In the genomic region with DNA sequence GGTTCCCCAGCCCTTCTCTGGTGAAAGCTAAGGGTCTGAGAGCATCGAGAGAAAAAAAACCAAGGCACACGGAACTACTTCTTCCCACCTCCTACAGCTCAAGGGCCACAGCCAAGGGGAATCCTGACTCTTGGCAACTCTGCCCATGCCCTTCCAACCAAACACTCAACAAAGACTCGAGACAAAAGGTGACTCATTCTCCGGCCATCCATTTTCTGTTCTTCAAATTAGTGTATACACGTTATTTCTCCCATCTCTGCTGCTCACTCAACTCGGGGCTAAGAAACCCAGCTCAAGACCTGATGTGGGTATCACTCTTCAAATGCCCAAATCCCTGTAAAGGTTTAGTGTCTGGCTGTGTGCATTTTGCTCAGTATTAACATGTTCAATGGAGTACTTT, we compare ENCODE assay signal across 19 mouse cellular contexts.
DNase-seq lines count a peak whose midpoint lies in the region; ATAC-seq lines count a peak whose summit lies in the region.
"Had no signal": no experiment of that assay in that cellular context is flagged by ENCODE, and none has a peak within 500 bp of the region (broad histone marks: within the 10 kb centered on the region; RNA-seq: fewer than 3 reads in every experiment).

No protein-coding gene starts in this region.

- no peaks in the 10 kb centered on the region for H3K36me3 ChIP-seq in neural tube, embryonic 11.5 days (ENCODE audit: control insufficient read depth, insufficient read depth, low read length)
- H3K36me3 ChIP-seq in hindbrain, embryonic 15.5 days, result no peaks in the 10 kb centered on the region
- H3K36me3 ChIP-seq in midbrain, embryonic 13.5 days, result no peaks in the 10 kb centered on the region
- H3K36me3 ChIP-seq: embryonic facial prominence, embryonic 15.5 days; stomach, embryonic 15.5 days had no signal

- no peak overlapping the region for H3K4me2 ChIP-seq in neural tube, embryonic 11.5 days (ENCODE audit: low read depth)
- H3K4me2 ChIP-seq in hindbrain, embryonic 15.5 days, result no peak overlapping the region
- H3K4me2 ChIP-seq in midbrain, embryonic 13.5 days (replicated peaks), result no peak overlapping the region
- H3K4me2 ChIP-seq: embryonic facial prominence, embryonic 15.5 days; heart, embryonic 11.5 days; stomach, embryonic 15.5 days had no signal

- ATAC-seq in neural tube, embryonic 11.5 days (ENCODE audit: insufficient read depth, low FRiP score, low TSS enrichment), result no peak
- no peak for ATAC-seq in hindbrain, embryonic 15.5 days (ENCODE audit: low FRiP score, low read depth)
- no peak for ATAC-seq in midbrain, embryonic 13.5 days
- ATAC-seq: intestine, postnatal 0 days had no signal

- H3K27ac ChIP-seq in neural tube, embryonic 11.5 days (ENCODE audit: low read depth, low read length), result peak overlapping the region; percentile 39; the same call in 1 of the 2 replicates
- H3K27ac ChIP-seq in hindbrain, embryonic 15.5 days (replicated peaks), result peak overlapping the region; percentile 58
- H3K27ac ChIP-seq in midbrain, embryonic 13.5 days, result peak overlapping the region; percentile 86
- H3K27ac ChIP-seq: stomach, embryonic 15.5 days had no signal

- no peak for DNase-seq in neural tube, embryonic 11.5 days (ENCODE audit: low spot score)
- DNase-seq in neural tube, embryonic 10.5 days (ENCODE audit: extremely low spot score, low spot score), result no peak
- DNase-seq in cerebellum, adult 9-10 months, result no peak
- DNase-seq in c-Kit-positive CD71-positive TER-119-positive erythroid progenitor cells, embryonic 14.5 days (ENCODE audit: low spot score), result no peak
- no peak for DNase-seq in frontal cortex, postnatal 10 days (ENCODE audit: low spot score in 2 of 2)
- DNase-seq: B cell, adult 2 months; cerebellum, adult 11-12 months; gastrocnemius, postnatal 36 days; heart, postnatal 36 days; kidney, postnatal 14 days; right cerebral cortex, adult 18-20 months; spleen, adult 18-20 months; thymus, postnatal 14 days had no signal

- no peaks in the 10 kb centered on the region for H3K9me3 ChIP-seq in neural tube, embryonic 11.5 days (ENCODE audit: control insufficient read depth, low read length)
- no peaks in the 10 kb centered on the region for H3K9me3 ChIP-seq in hindbrain, embryonic 15.5 days
- no peaks in the 10 kb centered on the region for H3K9me3 ChIP-seq in midbrain, embryonic 13.5 days
- H3K9me3 ChIP-seq: embryonic facial prominence, embryonic 15.5 days; stomach, embryonic 15.5 days had no signal

- H3K9ac ChIP-seq in neural tube, embryonic 11.5 days (ENCODE audit: low read length), result no peak overlapping the region
- H3K9ac ChIP-seq in hindbrain, embryonic 15.5 days, result no peak overlapping the region
- H3K9ac ChIP-seq in midbrain, embryonic 13.5 days (replicated peaks), result no peak overlapping the region
- H3K9ac ChIP-seq: embryonic facial prominence, embryonic 15.5 days; stomach, embryonic 15.5 days had no signal

- 90% methylated on average over 6 of the region's 6 CpGs for WGBS in neural tube, embryonic 11.5 days
- 59% methylated on average over 6 of the region's 6 CpGs for WGBS in hindbrain, embryonic 15.5 days
- 70% methylated on average over 6 of the region's 6 CpGs for WGBS in midbrain, embryonic 13.5 days

- no peaks in the 10 kb centered on the region for H3K27me3 ChIP-seq in neural tube, embryonic 11.5 days (ENCODE audit: control insufficient read depth, insufficient read depth, low read length)
- no peaks in the 10 kb centered on the region for H3K27me3 ChIP-seq in hindbrain, embryonic 15.5 days
- H3K27me3 ChIP-seq in midbrain, embryonic 13.5 days, result no peaks in the 10 kb centered on the region
- H3K27me3 ChIP-seq: embryonic facial prominence, embryonic 15.5 days; stomach, embryonic 15.5 days had no signal

- H3K4me1 ChIP-seq in neural tube, embryonic 11.5 days (ENCODE audit: control insufficient read depth, insufficient read depth, low read length), result peaks cover 22% of the 10 kb centered on the region
- H3K4me1 ChIP-seq in hindbrain, embryonic 15.5 days (replicated peaks), result peaks cover 93% of the 10 kb centered on the region
- peaks cover 91% of the 10 kb centered on the region for H3K4me1 ChIP-seq in midbrain, embryonic 13.5 days (replicated peaks)

- no peak overlapping the region for H3K4me3 ChIP-seq in neural tube, embryonic 11.5 days (ENCODE audit: low read depth, low read length)
- no peak overlapping the region for H3K4me3 ChIP-seq in hindbrain, embryonic 15.5 days
- H3K4me3 ChIP-seq in midbrain, embryonic 13.5 days (replicated peaks), result no peak overlapping the region
- H3K4me3 ChIP-seq: embryonic facial prominence, embryonic 15.5 days; stomach, embryonic 15.5 days had no signal
